Mouse (Mus musculus) midbrain, embryonic 16.5 days (tissue): ENCODE results near the gene Fam180a. TPM values are rescaled to one million over a fixed set of nuclear protein-coding genes. Genes with fewer than 3 reads are reported as not detected.

Source experiments
- ATAC-seq: fragments of 200-750 bp; cut with Nextera tagmentation; 2 replicates; pipeline ENCODE4 v1.8.0; 2017; ENCODE audit warnings: moderate TSS enrichment
- H3K27ac ChIP-seq: fragments of 300-500 bp; sonication (generic); 2 replicates; pipeline ENCODE4 v1.5.1; 2014; ENCODE audit warnings: mild to moderate bottlenecking, low read length, mixed read lengths
- H3K27me3 ChIP-seq: fragments of 300-500 bp; sonication (generic); 2 replicates; pipeline ENCODE4 v1.6.1; 2014; ENCODE audit warnings: low read depth, low read length, mixed read lengths; ENCODE audit not compliant: control insufficient read depth, insufficient read depth
- H3K36me3 ChIP-seq: fragments of 300-500 bp; sonication (generic); 2 replicates; pipeline ENCODE4 v1.6.1; 2014; ENCODE audit warnings: mild to moderate bottlenecking, low read length, moderate library complexity, mixed read lengths; ENCODE audit not compliant: control insufficient read depth, insufficient read depth
- H3K4me1 ChIP-seq: fragments of 300-500 bp; sonication (generic); 2 replicates; pipeline ENCODE4 v1.6.1; 2014; ENCODE audit warnings: mild to moderate bottlenecking, low read length, mixed read lengths; ENCODE audit not compliant: control insufficient read depth, insufficient read depth
- H3K4me2 ChIP-seq: fragments of 300-500 bp; sonication (generic); 2 replicates; pipeline ENCODE4 v1.6.1; 2014; ENCODE audit warnings: mild to moderate bottlenecking, low read length, mixed read lengths
- H3K4me3 ChIP-seq: fragments of 300-500 bp; sonication (generic); 2 replicates; pipeline ENCODE4 v1.5.1; 2014; ENCODE audit warnings: low read depth, mild to moderate bottlenecking, low read length, moderate library complexity, mixed read lengths
- H3K9ac ChIP-seq: fragments of 300-500 bp; sonication (generic); 2 replicates; pipeline ENCODE4 v1.6.1; 2014; ENCODE audit warnings: low read depth, low read length, mixed read lengths
- H3K9me3 ChIP-seq: fragments of 300-500 bp; sonication (generic); replicated peaks from 2 replicates; pipeline ENCODE4 v1.6.1; 2014; ENCODE audit warnings: mild to moderate bottlenecking, low read length, mixed read lengths; ENCODE audit not compliant: control insufficient read depth, poor library complexity, severe bottlenecking
- WGBS: fragments of 180-500 bp; shearing (Covaris S2); extraction: QIAGEN DNeasy Blood & Tissue Kit; methylation state at CpG from one replicate; pipeline ENCODE4 v1.1.7; 2014; 5-methylcytosine and 5-hydroxymethylcytosine counted together
- polyA plus RNA-seq: library from polyadenylated mRNA; unstranded; fragments of >200 nt; fragmentation: Nextera tagmentation; extraction: Ambion mirVana; gene quantifications from 2 replicates; pipeline ENCODE4 v1.2.1, GENCODE M21; 2015

Gene Fam180a
- polyA plus RNA-seq, 1 experiment from 2014 or later, result 1.7 TPM

DNA sequence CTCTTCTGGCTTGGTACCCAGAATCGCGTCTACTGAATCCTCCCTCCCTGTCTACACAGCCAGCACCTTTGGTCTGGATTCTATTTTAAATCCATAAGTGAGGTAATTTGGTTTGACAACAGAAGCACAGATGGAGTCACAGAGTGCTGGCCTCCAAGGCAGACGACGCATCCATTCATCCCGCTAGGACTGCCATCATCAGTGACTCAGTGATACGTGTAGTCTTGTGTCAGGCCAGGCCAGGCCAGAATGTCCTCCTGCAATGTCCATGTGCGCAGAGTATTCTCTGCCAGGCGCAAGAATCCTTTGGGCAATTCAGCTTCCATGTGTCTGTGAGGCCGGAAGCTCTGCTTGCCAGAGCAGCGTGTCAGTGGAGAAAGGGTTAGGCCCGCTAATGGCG, 4.0 kb upstream of the Fam180a start:
- Histone ChIP-seq H3K27ac (no peak overlapping the region), H3K27me3 (no peaks in the 10 kb centered on the region), H3K4me3 (no peak overlapping the region), H3K9ac (no peak overlapping the region), H3K36me3 (no peaks in the 10 kb centered on the region), H3K4me1 (no peaks in the 10 kb centered on the region), H3K9me3 (no peaks in the 10 kb centered on the region), H3K4me2 (no peak overlapping the region)
- no peak for ATAC-seq
- WGBS, result 98% methylated on average over 12 of the region's 12 CpGs

DNA sequence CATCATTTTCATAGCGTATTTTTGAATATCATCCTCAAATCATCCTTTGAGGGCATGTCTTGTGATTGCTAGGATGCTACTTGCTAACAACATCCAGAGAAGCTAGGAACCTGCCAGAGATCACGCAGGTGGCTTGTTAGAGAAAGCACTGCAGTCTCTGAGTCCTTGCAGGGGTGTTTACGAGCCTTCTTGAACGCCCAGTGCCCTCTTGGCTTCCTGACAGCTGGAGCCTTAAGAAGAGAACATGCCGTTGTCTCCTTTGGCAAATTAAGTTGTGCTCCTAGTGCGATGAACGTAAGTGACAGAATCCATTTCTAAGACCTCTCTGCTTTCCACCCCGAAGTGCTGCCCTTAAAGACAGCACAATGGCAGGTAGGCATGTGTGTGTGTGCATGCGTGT, 1.6 kb downstream of the Fam180a start:
- no peak for ATAC-seq
- 61% methylated on average over 9 of the region's 9 CpGs for WGBS

DNA sequence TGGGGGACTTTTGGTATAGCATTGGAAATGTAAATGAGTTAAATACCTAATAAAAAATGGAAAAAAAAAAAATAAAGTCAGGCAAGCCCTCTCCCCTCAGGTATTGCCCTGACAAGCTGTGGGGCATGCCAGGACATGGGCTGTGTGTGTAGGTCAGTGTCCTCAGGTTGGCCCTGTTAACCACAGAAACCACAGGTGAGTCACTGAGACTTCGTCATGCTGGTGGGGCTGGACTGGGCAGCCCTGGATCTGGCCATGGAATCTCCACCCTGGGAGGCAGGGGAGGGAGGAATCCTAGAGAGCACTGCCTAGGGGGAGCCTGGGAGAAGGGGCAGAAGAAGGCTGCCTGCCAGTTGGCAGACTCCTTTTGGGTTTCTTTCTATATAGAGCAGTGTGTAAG, 2.9 kb downstream of the Fam180a start:
- Histone ChIP-seq H3K9me3 (no peaks in the 10 kb centered on the region), H3K9ac (no peak overlapping the region), H3K4me3 (no peak overlapping the region), H3K4me2 (no peak overlapping the region), H3K27ac (no peak overlapping the region), H3K27me3 (no peaks in the 10 kb centered on the region), H3K36me3 (no peaks in the 10 kb centered on the region), H3K4me1 (no peaks in the 10 kb centered on the region)
- no peak for ATAC-seq
- WGBS, result 88% methylated on average over 1 of the region's 1 CpGs

More for the DNA sequence above, 1.6 kb downstream of the Fam180a start:
- Histone ChIP-seq H3K4me3 (no peak overlapping the region), H3K9me3 (no peaks in the 10 kb centered on the region), H3K27me3 (no peaks in the 10 kb centered on the region), H3K4me1 (no peaks in the 10 kb centered on the region), H3K36me3 (no peaks in the 10 kb centered on the region), H3K9ac (no peak overlapping the region), H3K27ac (no peak overlapping the region), H3K4me2 (no peak overlapping the region)

DNA sequence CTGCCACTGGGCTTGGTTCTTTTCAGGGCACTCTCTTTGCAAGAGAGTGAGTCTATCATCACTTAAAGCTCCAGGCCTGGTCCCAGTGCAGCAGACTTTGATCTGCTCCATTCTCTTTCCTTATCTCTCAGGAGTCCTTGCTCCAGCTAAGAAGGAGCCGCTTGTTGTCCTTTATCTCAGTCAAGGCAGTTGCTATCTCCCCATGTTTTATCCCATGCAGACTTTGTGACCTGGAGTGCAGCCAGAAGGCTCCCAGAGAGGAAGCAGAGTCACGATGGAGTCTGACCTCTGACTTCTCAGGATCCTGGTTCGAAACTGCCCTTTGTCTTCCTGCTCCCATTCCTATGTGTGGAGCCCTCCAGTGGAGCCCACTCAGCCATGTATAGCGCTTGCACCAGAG, 4.8 kb downstream of the Fam180a start:
- Histone ChIP-seq H3K9ac (no peak overlapping the region), H3K9me3 (no peaks in the 10 kb centered on the region)
- WGBS, result 86% methylated on average over 4 of the region's 4 CpGs

GRCm38 (mm10) chr6:35319850-35320249, 6.1 kb downstream of the Fam180a start:
- no peaks in the 10 kb centered on the region for H3K27me3 ChIP-seq
- H3K4me3 ChIP-seq, result no peak overlapping the region
- H3K9me3 ChIP-seq, result no peaks in the 10 kb centered on the region
- no peaks in the 10 kb centered on the region for H3K4me1 ChIP-seq
- no peak overlapping the region for H3K4me2 ChIP-seq
- H3K9ac ChIP-seq, result no peak overlapping the region
- no peak overlapping the region for H3K27ac ChIP-seq
- ATAC-seq, result no peak
- 76% methylated on average over 6 of the region's 6 CpGs for WGBS
- no peaks in the 10 kb centered on the region for H3K36me3 ChIP-seq

More for the DNA sequence above, 4.8 kb downstream of the Fam180a start:
- Histone ChIP-seq H3K27ac (no peak overlapping the region), H3K36me3 (no peaks in the 10 kb centered on the region), H3K27me3 (no peaks in the 10 kb centered on the region), H3K4me2 (no peak overlapping the region), H3K4me3 (no peak overlapping the region), H3K4me1 (no peaks in the 10 kb centered on the region)
- ATAC-seq, result no peak

DNA sequence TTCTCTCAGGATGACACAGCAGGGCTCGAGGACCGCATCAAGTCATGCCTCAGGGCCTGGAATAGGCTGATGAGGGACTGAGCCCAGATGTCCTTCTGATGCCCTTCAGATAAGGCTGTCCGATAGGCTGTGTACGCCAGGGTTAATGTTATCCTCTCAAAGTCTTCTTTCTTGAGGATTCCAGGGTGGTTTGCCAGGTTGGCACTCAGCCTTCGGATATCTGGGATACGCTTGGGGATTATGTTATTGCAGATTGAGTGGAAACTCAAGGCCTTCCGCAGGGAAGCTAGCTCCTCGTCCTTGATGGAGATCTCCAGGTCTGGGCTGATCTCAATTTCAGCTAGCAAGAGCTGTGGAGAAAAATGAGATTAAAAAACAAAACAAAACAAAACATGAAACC, 12.4 kb downstream of the Fam180a start:
- no peaks in the 10 kb centered on the region for H3K36me3 ChIP-seq

GRCm38 (mm10) chr6:35309406-35309805, 16.5 kb downstream of the Fam180a start:
- Histone ChIP-seq H3K9ac (no peak overlapping the region), H3K9me3 (no peaks in the 10 kb centered on the region), H3K4me1 (no peaks in the 10 kb centered on the region), H3K4me2 (no peak overlapping the region), H3K36me3 (no peaks in the 10 kb centered on the region), H3K4me3 (no peak overlapping the region), H3K27me3 (no peaks in the 10 kb centered on the region), H3K27ac (no peak overlapping the region)
- no peak for ATAC-seq
- WGBS, result 71% methylated on average over 7 of the region's 7 CpGs

More for the DNA sequence above, 12.4 kb downstream of the Fam180a start:
- Histone ChIP-seq H3K9me3 (no peaks in the 10 kb centered on the region), H3K27ac (no peak overlapping the region), H3K27me3 (no peaks in the 10 kb centered on the region), H3K9ac (no peak overlapping the region), H3K4me3 (no peak overlapping the region), H3K4me2 (no peak overlapping the region), H3K4me1 (no peaks in the 10 kb centered on the region)
- ATAC-seq, result no peak
- 94% methylated on average over 8 of the region's 8 CpGs for WGBS

DNA sequence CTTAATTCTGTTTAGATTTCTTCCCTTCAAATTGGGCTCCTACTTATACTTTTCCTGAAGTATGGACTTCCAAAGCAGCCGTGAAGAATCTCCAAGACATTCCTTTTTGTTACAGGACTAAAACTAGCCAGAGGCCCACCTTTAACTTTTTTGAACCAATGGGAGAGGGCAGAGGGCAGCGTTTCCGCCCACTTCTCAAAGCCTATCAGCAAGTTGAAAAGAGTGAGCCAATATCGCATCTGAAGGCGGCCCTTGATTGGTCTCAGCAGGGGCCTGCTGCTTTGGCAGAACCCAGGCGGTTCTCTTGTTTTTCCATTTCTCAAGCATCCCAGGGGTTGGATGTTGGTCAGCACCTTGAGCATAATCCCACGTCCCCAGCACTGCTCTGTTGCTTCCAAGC, 17.9 kb downstream of the Fam180a start, which contains the start of gene Slc13a4:
Slc13a4 (minus strand) TSS at position 95 of the 400 bp plus-strand sequence.
- Histone ChIP-seq H3K4me1 (no peaks in the 10 kb centered on the region), H3K27me3 (no peaks in the 10 kb centered on the region), H3K27ac (no peak within 1 kb of the TSS), H3K4me3 (no peak within 1 kb of the TSS), H3K36me3 (no peaks in the 10 kb centered on the region), H3K4me2 (no peak within 1 kb of the TSS), H3K9me3 (no peaks in the 10 kb centered on the region), H3K9ac (no peak within 1 kb of the TSS)
- no peak for ATAC-seq
- 14% methylated on average over 7 of the region's 7 CpGs for WGBS

GRCm38 (mm10) chr6:35307136-35307535, 18.8 kb downstream of the Fam180a start:
- no peaks in the 10 kb centered on the region for H3K36me3 ChIP-seq
- no peak for ATAC-seq
- H3K4me3 ChIP-seq, result no peak overlapping the region
- H3K9ac ChIP-seq, result no peak overlapping the region
- H3K9me3 ChIP-seq, result no peaks in the 10 kb centered on the region
- WGBS, result 68% methylated on average over 13 of the region's 13 CpGs
- no peaks in the 10 kb centered on the region for H3K4me1 ChIP-seq
- H3K27me3 ChIP-seq, result no peaks in the 10 kb centered on the region
- no peak overlapping the region for H3K4me2 ChIP-seq
- no peak overlapping the region for H3K27ac ChIP-seq
